Mouse (Mus musculus): ENCODE results near the gene Rnf5.

The Rnf5 gene

DNA sequence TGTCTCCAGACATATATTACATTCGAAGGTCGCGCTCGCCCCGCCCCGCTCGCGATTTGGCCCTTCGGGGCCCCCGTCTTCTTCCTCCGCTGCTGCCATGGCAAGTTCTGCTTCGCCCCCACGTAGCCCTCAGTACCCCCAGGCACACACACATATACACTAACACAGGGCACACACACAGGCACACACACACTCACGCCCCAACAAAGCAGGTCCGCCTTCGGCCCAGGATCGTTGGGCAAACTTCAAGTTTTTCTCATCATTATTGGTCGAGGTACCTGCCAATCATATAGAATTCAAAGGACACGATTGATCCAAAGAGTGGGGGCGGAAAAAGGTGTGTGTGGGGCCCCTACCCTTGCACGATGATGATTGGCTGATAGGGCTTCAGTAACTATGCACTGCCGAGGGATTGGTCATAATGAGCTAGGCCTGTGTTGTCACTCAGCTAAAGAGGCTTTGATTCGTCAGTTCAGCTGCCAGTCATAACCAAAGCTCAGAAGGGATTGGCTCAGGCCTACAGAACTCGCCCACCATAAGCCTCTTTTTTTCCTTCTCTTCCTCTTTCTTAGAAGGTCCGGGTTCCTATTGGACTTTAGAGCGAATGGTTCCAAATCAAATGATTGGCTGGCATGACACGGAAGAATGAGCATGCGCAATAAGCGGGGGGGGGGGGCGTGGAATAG is at the start of gene Rnf5:
Gene Rnf5 (minus strand): TSS at position 316 of the 686 bp plus-strand sequence.
- in situ Hi-C loops (cut with MboI) = no loop called here

DNA sequence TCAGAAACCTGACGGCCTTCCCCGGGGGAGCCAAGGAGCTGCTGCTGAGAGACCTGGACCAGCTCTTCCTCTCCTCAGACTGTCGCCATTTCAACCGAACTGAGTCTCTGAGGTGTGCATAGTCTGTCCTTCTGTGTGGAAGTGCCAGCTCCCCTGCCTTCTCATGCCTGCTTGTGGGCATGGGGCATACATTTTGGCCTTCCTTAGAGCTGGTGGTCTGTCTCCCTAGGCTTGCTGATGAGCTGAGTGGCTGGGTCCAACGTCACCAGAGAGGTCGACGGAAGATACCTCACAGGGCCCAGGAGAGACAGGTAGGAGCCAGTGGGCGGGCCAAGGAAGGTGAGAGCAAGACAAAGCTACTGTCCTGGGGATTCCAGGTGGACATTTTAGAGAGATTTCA is 49.5 kb upstream of the Rnf5 start:
- in situ Hi-C loops (cut with MboI) = no loop called here

DNA sequence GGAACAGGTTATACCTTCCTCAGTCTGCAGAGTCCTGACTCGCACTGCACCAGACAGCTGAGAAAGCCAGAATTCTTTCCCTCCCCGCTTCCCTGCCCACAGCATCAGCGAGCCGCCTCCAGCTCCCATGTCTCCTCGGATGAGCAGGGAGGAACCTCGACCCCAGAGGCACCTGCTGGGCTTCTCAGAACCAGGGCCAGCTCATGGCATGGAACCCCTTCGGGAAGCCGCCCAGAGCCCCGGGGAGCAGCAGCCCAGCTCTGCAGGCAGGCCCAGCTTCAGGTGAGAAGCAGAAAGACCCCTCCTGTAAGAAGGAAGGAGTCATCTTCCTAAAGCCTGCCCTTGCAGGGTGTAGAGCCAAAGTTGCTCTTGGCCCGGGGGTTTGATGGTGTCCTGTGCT is 49.1 kb upstream of the Rnf5 start:
- in situ Hi-C loops (cut with MboI) = no loop called here

DNA sequence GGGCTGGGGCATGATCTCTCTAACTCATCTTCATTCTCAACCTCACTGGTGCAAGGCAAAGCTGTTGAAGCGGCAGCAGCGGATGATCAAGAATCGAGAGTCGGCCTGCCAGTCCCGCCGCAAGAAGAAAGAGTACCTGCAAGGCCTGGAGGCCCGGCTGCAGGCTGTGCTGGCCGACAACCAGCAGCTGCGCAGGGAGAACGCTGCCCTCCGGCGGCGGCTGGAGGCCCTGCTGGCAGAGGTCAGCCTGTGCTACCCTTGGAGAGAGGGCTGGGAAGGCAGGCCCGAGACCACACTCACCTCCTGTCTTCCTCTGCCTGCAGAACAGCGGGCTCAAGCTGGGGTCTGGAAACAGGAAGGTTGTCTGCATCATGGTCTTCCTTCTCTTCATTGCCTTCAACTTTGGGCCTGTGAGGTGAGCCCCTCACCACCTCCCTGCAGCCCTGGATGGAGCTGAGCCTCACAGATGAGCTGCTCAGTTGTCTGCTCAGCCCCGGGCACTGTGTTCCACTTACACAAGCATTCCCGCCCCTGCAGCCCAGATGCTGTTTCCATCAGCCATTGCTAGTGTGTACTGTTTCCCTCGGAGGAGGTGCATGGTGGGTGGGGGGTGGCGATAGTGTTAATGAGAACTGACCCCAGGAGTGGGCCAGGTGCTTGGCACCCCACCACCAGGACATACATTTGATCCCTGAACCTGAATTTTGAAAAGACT is 48.2 kb upstream of the Rnf5 start:
- in situ Hi-C loops (cut with MboI) = no loop called here

DNA sequence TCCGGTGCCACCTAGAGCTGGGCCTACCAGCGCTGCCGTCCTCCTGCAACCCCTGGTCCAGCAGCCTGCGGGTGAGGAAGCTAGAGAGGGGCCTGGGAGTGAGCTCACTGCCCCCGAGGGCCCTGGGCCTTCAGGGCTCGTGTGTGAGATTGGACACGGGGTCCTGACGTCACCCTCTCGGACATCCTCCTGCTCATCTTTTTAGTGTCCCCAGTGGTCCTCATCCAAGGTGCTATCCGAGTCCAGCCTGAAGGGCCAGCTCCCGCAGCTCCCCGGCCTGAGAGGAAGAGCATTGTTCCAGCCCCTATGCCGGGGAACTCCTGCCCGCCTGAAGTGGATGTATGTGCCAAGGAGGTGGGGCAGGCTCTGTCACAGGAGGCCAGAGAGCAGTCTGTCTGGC is 47.3 kb upstream of the Rnf5 start:
- in situ Hi-C loops (cut with MboI) = no loop called here

DNA sequence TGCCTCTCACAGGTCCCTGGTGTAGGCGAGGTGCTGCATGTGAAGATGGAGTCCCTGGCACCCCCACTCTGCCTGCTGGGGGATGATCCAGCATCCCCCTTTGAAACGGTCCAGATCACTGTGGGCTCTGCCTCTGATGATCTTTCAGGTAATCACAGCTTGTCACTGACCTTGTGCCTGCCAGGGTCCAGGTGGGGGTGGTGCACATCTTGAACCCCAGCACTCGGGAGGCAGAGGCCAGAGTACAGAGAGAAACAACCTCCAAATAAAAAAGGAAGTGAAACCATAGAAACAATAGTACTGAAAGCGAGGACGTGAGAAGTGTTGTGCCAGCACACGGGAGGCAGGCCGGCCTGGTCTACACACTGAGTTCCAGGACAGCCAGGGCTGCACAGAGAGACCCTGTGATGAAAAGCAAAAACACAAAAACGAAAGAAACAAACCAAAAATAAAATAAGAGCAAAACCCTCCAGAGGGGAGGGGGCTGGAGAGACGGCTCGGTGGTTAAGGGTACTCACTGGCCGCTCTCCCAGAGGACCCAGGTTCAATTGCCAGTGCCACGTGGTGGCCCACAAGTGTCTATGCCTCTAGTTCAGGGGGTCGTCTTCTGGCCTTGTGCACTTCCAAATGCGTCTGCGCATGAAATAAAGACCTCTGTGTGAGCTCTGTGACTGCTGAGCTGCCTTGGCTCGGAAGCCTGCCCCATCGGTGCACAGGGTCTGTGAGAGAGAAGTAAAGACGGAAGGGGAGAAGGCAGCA is 45.8 kb upstream of the Rnf5 start:
- in situ Hi-C loops (cut with MboI) = no loop called here

DNA sequence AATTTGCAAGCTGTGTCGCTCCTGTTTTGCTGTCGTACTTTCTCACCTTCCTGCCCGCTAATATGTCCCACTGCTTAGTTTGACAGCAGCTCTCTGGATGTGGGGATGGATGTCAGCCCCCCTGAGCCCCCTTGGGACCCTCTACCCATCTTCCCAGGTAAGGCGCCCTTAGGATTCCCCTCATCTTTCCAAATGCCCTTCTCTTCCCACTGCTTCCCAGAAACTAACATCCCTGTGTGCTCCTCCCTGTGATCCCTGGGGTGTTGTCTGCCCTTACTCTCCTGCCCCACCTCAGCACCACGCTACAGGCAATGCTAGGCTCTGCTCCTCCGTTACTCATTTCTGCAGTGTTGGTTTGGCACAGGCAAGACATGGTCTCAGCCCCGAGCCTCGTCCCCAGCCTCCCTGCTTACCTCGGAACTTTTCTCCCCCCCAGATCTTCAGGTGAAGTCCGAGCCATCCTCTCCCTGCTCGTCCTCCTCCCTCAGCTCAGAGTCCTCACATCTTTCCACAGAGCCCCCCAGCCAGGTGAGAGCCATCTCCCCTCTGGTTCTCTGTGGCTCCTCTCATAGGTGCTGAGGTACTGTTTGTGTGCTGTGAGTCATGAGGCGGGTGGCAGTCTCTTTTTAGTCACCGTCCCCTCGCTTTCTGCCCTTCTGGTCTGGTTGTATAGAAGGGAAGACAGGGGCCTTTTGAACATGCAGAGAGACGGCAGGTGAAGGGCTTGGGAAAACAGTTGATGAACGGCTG is 44.8 kb upstream of the Rnf5 start:
- in situ Hi-C loops (cut with MboI) = no loop called here

DNA sequence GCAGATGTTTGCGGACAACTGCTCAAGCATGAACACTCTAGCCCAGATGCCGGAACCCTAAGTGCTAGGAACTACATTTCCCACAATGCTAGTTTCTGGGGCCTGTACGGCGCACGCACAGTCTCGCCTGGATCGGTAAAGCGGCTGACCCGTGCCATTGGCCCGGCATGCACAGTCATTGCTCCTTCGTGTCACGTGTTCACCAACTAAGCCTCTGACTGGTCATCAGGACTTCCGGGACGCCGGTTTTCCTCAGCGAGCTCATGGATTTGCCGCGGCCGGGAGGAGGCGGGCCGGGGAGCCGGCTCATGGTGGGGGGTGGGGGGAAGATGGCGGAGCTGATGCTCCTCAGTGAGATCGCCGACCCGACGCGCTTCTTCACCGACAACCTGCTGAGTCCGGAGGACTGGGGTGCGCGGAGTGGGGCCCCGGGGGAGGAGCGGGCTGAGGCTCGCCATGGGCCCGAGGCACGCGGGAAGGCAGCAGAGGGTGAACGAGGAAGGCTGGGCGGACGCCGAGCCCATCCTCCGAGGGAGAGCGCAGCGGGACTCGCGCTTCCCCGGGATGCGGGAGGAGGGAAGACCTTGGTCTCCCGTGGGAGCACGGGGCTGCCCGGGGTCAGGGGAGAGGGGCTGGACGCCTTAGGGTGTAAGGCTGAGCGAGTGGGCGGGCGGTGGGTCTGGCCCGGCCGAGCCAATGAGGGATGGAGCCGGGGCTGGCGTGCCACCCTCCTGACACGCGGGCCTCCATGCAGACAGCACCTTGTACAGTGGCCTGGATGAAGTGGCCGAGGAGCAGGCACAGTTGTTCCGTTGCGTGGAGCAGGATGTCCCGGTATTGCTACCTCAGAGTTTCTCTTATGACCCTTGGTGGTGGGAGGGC is 43.7 kb upstream of the Rnf5 start, which contains the start of gene Atf6b:
Gene Atf6b (plus strand): TSS at position 241 of the 882 bp plus-strand sequence.
- in situ Hi-C loops (cut with MboI) = no loop called here

DNA sequence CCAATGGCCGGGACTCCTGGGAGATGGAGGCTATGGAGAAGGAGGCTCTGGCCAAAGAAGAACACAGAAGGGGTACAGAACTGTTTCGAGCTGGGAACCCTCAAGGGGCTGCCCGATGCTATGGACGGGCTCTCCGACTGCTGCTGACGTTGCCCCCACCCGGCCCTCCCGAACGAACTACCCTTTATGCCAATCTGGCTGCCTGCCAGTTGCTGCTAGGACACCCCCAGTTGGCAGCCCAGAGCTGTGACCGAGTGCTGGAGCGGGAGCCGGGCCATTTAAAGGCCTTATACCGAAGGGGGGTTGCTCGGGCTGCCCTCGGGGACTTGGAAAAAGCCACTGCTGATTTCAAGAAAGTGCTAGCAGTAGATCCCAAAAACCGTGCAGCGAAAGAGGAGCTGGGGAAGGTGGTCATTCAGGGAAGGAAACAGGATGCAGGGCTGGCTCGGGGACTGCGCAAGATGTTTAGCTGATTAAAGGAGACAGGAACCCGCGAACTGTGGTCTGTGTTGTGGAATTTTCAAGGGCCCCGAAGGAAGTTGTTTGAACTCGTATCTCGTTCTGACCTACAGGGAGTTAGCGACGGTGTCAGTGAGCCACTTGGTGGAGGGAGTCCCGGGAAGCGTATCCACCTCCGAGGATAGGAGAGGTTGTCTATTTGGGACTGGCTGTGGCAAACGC is 42.5 kb upstream of the Rnf5 start:
- in situ Hi-C loops (cut with MboI) = no loop called here

DNA sequence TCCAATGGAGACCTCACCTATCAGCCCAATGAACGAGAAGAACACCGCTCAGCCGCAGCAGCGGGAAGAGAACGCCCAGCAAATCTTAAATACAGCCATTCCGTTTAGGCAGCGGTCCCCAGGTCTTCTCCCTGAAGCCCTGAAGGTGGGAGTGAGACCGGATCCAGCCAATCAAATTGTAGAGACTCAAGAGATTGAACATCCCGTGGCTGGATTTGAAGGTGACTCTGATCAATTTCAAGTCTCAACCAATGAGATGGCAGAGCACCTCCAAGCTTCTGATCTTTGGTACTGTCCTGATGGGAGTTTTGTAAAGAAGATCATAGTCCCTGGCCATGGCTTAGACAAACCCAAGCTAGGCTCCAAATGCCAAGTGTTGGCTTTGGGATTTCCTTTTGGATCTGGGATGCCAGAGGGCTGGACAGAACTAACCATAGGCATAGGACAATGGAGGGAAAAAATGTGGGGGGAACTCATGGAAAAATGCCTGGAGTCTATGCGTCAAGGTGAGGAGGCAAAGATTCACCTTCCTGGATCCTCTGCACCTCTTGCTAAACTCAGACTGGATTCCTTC is 41.9 kb upstream of the Rnf5 start:
- in situ Hi-C loops (cut with MboI) = no loop called here

DNA sequence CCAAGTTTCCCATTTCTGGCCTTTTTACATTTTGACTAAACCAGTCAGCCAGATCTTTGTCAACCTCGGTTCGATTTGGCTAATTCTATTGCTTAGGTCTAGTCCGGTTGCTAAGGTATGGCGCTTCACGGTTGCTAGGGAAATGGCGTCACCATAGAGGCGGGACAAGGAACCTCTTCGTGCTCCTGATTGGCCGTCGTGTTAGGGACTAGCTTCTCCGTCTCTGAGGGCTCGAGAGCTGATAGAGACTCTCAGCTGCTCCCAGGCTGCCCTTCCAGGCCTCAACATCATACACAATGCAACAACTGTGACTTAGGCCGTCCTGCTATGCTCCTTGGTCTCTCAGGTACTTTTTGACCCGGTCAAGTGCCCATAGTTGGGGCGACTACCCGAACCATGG is 41.1 kb upstream of the Rnf5 start, which contains the start of gene Fkbpl:
Gene Fkbpl (plus strand): TSS at position 157 of the 400 bp plus-strand sequence.
- in situ Hi-C loops (cut with MboI) = no loop called here

DNA sequence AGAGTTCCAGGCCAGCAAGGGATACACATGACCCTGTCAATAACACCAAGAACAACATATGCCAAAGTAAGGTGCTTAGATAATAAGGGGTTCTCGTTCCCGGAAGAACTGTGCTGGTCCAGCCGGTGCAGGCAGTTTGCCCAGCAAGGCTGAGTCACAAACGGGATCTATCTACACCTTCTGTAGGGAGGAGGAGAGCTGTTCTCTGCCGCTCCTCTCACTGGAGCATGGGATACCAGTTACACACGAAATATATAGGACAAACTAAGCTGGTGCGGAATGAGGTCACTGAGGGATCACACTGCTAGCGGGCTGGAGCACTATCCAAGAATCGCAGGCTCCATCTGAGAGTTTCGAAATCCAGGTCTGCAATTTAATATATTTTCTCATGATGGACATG is 40.5 kb upstream of the Rnf5 start:
- in situ Hi-C loops (cut with MboI) = no loop called here

DNA sequence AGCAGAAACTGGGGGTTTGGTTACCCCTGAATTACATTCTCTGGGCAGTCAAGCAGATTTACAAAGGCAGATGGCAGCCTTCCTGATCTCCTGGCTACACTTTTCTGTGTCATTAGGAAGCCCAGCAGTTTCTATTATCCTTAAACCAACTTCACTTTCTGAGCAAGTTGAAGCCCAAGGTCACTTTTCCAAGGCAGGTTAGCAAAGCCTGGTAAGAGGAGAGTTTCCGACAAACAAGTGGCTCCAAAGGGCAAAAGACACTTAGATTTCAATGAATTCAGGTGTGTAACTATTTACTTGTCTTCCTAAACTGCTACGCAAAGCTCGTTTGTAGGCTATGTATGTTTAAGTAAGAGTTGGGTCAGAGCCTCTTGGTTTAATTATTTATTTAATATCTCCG is 39.9 kb upstream of the Rnf5 start:
- in situ Hi-C loops (cut with MboI) = no loop called here

DNA sequence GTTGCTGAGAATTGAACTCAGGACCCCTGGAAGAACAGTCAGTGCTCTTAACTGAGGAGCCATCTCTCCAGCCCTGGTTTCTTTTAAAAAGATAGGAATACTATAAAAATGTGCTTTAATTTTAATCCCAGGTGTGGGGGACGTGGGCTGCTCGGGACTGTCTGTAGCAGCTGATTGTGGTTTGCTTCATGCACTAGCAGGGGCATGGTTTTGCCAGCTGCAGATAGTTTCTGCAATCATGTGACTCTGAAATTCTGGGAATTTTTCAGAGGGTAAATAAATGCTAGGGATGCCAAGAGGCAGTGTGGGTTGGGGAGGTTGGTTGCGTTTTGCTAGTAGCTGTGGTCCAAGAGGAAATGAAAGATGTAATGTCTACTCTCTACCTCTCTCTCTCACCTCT is 38.5 kb upstream of the Rnf5 start:
- in situ Hi-C loops (cut with MboI) = no loop called here

DNA sequence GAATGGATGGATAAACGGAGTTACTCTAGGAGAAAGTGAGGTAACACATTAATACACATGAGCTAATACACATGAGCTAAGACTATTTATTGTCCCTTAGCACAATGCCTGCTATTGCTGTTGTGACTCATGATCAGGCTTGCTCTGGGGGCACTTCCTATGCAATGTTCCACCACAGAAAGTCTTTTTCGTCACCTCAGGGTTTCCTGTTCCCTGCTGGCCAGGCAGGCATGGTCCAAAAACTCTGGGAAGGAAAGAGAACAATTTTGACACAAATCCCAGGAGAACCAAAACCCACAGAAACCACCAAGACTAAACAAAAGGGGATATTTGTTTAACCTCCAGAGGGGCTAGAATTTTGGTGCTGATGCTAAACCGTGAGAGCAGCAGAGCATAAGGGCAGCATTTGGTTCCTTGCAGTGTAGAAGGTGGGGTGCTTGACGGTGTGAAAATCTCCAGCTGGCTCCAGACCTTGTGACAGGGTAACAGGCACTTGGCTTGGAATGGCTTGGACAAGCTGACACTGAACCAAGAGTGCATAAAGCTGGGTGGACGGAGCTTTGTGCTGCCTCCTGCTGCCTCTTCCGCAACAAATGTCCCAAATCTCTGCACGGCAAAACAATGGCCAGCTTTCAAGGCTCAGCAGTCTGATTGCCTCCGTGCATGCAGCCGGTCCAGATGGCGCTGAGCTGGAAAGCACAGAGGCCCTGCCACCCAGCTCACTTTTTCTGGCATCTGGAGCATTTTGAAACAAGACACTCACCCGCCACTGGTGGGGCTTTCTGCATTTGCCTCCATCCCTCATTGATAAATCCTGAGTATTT is 37.5 kb upstream of the Rnf5 start:
- in situ Hi-C loops (cut with MboI) = no loop called here

DNA sequence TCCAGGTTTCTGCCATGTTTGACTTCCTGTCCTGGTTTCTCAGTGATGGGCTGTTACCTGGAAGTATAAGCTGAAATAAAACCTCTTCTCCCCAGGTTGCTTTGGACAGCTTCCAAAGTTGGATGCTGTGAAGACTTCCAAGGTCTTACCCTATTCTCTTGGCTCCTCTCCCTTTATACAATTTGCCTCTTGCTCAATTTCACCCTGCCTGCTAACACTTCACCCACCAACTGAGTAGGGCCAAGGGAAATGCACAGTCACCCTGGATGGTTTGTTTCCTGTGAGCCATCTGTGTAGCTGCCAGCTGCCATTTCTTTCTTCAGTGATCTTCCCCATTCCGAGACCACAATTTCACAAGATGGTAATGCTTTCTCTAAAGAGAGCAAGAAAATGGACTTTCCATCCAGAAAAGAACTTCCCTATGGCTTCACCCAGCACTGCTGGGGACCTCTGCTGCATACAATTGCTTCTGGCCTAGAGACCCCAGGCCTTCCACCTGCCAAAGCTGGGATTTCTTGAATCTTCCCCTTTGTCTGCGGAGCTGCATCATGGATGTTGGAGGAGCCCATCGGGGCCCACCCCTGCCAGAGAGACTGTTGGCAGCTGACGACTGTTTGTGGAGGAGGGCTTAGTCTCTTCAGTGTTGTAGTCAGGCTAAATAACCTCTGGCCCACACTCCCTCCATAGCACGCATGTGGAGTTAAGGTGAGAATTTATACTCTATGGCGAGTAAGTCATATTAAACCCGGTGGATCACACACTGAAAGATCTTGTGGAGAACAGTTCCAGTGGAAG is 36.2 kb upstream of the Rnf5 start:
- in situ Hi-C loops (cut with MboI) = no loop called here

DNA sequence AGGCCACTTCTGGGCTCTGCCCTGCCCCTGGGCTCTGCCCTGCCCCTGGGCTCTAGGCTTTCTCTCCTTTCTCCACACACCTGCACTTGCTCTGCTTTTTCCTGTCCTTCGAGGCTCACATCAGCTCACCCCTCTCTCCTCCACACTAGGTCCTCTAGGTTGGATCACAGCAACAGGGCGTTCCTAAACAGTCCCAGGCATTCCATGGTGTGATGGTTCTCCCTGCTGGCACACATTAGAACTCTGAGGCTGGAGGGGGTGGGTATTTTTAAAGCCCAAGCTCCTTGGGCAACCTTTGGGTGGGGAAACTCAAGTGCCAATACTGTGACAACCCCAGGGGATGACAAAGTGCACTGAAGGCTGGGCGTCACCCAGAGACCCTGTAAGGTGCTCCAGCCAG is 34.0 kb upstream of the Rnf5 start:
- in situ Hi-C loops (cut with MboI) = no loop called here

DNA sequence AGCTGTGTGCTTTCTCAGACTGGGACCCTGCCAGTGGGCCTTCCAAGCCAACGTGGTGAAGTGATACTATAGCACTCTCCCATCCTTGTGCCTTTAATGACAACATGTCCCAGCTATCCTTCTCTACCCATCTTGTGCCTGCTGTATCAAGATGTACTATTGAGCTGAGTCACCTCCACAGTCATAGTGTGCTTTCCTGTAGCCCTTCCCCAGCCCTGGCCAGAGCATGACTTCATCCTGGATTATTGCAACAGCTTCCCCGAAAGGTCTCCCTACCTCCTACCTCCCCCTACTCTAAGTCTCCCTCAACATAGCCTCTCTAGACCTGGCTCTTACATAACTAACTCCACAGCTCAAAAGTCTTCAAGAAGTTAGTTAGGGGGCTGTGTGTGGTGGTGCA is 32.2 kb upstream of the Rnf5 start:
- in situ Hi-C loops (cut with MboI) = no loop called here
